Mouse (Mus musculus) bone marrow, adult 2 months (tissue): ENCODE data around the gene Cacng1. TPM values are rescaled to one million over a fixed set of nuclear protein-coding genes. Genes with fewer than 3 reads are reported as not detected.

ENCODE experiments used
- H3K27ac ChIP-seq: fragments of 200-500 bp; 2 replicates; pipeline ENCODE4 v1.5.1; 2012; ENCODE audit warnings: low read depth, mild to moderate bottlenecking, control low read depth, inconsistent platforms, low read length; ENCODE audit not compliant: control insufficient read depth, poor library complexity, insufficient read depth
- H3K4me1 ChIP-seq: fragments of 200-500 bp; 2 replicates; pipeline ENCODE4 v1.6.1; 2011; ENCODE audit warnings: low read length; ENCODE audit not compliant: control insufficient read depth, insufficient read depth
- H3K4me3 ChIP-seq: fragments of 200-500 bp; replicated peaks from 2 replicates; pipeline ENCODE3; 2011; ENCODE audit warnings: mild to moderate bottlenecking, low read depth, low read length, control low read depth; ENCODE audit not compliant: control insufficient read depth
- CTCF ChIP-seq: fragments of 200-500 bp; IDR thresholded peaks from 2 replicates; pipeline ENCODE4 v1.5.1; 2011; ENCODE audit warnings: low read length, control low read depth; ENCODE audit not compliant: control insufficient read depth, insufficient read depth
- POLR2A ChIP-seq: fragments of 200-500 bp; IDR thresholded peaks from 2 replicates; pipeline ENCODE4 v1.6.1; 2011; ENCODE audit warnings: low read depth, mild to moderate bottlenecking, control low read depth, low read length, borderline replicate concordance; ENCODE audit not compliant: control insufficient read depth
- WGBS: fragments of 180-500 bp; shearing (Covaris S2); methylation state at CpG from one replicate; pipeline ENCODE4 v1.1.7; 2018; 5-methylcytosine and 5-hydroxymethylcytosine counted together
- polyA plus RNA-seq: library from polyadenylated mRNA; stranded (reverse); fragments of >200 nt; gene quantifications from 2 replicates; pipeline ENCODE4 v1.2.4, GENCODE M21; 2011; ENCODE audit warnings: low replicate concordance; ENCODE audit not compliant: missing spikeins, insufficient read depth, insufficient read length

The Cacng1 gene
- polyA plus RNA-seq, 1 experiment: not detected

GRCm38 (mm10) chr11:107721057-107721456, 4.7 kb upstream of the Cacng1 start:
- Histone ChIP-seq H3K4me1 (no peaks in the 10 kb centered on the region), H3K4me3 (no peak overlapping the region), H3K27ac (no peak overlapping the region)
- TF ChIP-seq POLR2A: no peak
- TF ChIP-seq CTCF: no peak
- WGBS: 75% methylated on average over 7 of the region's 7 CpGs

- TF ChIP-seq POLR2A: no peak
- TF ChIP-seq CTCF: no peak
- Histone ChIP-seq H3K4me3 (no peak overlapping the region), H3K27ac (no peak overlapping the region), H3K4me1 (no peaks in the 10 kb centered on the region)
- WGBS: 60% methylated on average over 9 of the region's 9 CpGs
Observed at GRCm38 (mm10) chr11:107720264-107721021, 4.1 kb upstream of the Cacng1 start.

GRCm38 (mm10) chr11:107714368-107714767, 2.0 kb downstream of the Cacng1 start:
- H3K27ac ChIP-seq: no peak overlapping the region
- H3K4me1 ChIP-seq: no peaks in the 10 kb centered on the region
- H3K4me3 ChIP-seq: no peak overlapping the region
- TF ChIP-seq POLR2A (no peak), CTCF (no peak)
- 76% methylated on average over 7 of the region's 7 CpGs for WGBS

GRCm38 (mm10) chr11:107710379-107710778, 5.9 kb downstream of the Cacng1 start:
- H3K27ac ChIP-seq: no peak overlapping the region
- H3K4me1 ChIP-seq: no peaks in the 10 kb centered on the region
- no peak for TF ChIP-seq CTCF
- TF ChIP-seq POLR2A: no peak
- no peak overlapping the region for H3K4me3 ChIP-seq
- WGBS: 66% methylated on average over 3 of the region's 3 CpGs

DNA sequence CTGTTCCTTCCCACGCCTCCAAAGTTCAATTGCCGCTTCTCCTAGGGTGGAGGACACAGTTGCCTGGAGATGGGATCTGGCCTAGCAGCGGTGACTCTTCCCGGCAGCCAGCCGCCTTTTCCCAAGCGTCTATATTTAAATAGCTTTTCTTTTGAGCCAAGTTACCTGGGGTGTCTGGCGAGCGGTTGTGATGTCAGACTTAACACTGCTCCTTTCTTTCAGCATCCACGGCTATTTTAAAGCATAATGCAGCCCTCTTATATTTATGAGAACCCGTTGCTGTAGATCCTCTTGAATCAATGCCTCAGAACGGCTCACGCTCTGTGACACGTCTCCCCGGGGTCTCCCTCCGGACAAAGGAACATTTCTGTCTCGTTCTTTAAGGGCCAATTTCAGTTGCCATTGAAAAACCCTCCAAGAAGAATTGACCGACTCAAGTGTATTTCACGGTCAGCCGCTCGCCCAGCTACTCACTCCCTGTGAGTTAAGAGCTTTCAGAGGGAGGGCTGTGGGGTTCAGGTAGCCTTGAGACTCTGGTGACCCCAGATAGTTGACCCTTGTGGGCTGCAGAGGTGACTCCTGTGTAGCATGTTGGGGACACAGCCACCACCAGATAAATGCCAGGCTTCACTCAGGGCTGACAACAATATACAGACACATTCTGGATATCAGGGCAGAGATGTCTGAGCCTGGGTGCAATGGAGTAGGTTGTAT, 8.3 kb downstream of the Cacng1 start:
- TF ChIP-seq POLR2A (no peak), CTCF (no peak)
- WGBS: 83% methylated on average over 20 of the region's 20 CpGs
- H3K27ac ChIP-seq: no peak overlapping the region
- H3K4me3 ChIP-seq: no peak overlapping the region
- H3K4me1 ChIP-seq: no peaks in the 10 kb centered on the region

GRCm38 (mm10) chr11:107705476-107706074, 10.7 kb downstream of the Cacng1 start:
- WGBS: 72% methylated on average over 11 of the region's 11 CpGs
- H3K4me3 ChIP-seq: no peak overlapping the region
- H3K4me1 ChIP-seq: no peaks in the 10 kb centered on the region
- no peak overlapping the region for H3K27ac ChIP-seq
- TF ChIP-seq CTCF (no peak), POLR2A (no peak)

- H3K4me3 ChIP-seq: no peak overlapping the region
- TF ChIP-seq POLR2A (no peak), CTCF (no peak)
- H3K4me1 ChIP-seq: no peaks in the 10 kb centered on the region
- H3K27ac ChIP-seq: no peak overlapping the region
- WGBS: 83% methylated on average over 6 of the region's 6 CpGs
Observed at GRCm38 (mm10) chr11:107705060-107705459, 11.3 kb downstream of the Cacng1 start.
